Mouse (Mus musculus) macrophage (primary cell): ENCODE measurements around the gene Cald1. TPM values are rescaled to one million over a fixed set of nuclear protein-coding genes. Genes with fewer than 3 reads are reported as not detected.

Experiments used
- polyA plus RNA-seq: library from polyadenylated mRNA; stranded (reverse); fragments of 250-400 nt; gene quantifications from 3 replicates; pipeline ENCODE4 v1.2.4, GENCODE M21; 2018; ENCODE audit warnings: inconsistent platforms

The Cald1 gene
- polyA plus RNA-seq, 1 experiment from 2014 or later, result 4.8 TPM

Other genes with a start within 250 kb of the Cald1 start
- gene Akr1b8, start 244.4 kb upstream of the Cald1 start, polyA plus RNA-seq, result 17.3 to 79.9 TPM (median 28.5 TPM) in 3 replicates
- 47.7 to 57.8 TPM (median 55.7 TPM) in 3 replicates for gene Akr1b10, start 214.3 kb upstream of the Cald1 start, polyA plus RNA-seq
- gene Akr1b7, start 186.2 kb upstream of the Cald1 start, polyA plus RNA-seq, result not detected in 3 replicates
- gene Bpgm, start 122.3 kb upstream of the Cald1 start, polyA plus RNA-seq, result 7.3 to 9.9 TPM (median 8.1 TPM) in 3 replicates
- gene Agbl3, start 181.9 kb downstream of the Cald1 start, polyA plus RNA-seq, result 2.4 to 4.2 TPM (median 3.4 TPM) in 3 replicates